Mouse (Mus musculus) spleen, postnatal 36 days (tissue): Measurements from ENCODE around the gene Homer2.

Experiments
- DNase-seq, 2 experiments: peaks; one replicate each; pipeline ENCODE4 v3.0.0; 2022; ENCODE audit warnings: low spot score in 2 of 2, mixed read lengths in 1 of 2

Homer2 gene

GRCm38 (mm10) chr7:81592686-81593085, 114.6 kb downstream of the Homer2 start:
- no peak for DNase-seq

- DNase-seq = no peak
Measured at GRCm38 (mm10) chr7:81587238-81587637, 120.1 kb downstream of the Homer2 start.

- no peak for DNase-seq
Measured at GRCm38 (mm10) chr7:81585326-81585725, 122.0 kb downstream of the Homer2 start.

GRCm38 (mm10) chr7:81583512-81583911, 123.8 kb downstream of the Homer2 start:
- no peak for DNase-seq

GRCm38 (mm10) chr7:81579312-81579711, 128.0 kb downstream of the Homer2 start:
- DNase-seq = no peak

- DNase-seq = no peak
Measured at GRCm38 (mm10) chr7:81578413-81578812, 128.9 kb downstream of the Homer2 start.

GRCm38 (mm10) chr7:81577872-81578271, 129.5 kb downstream of the Homer2 start:
- DNase-seq = no peak

GRCm38 (mm10) chr7:81575606-81576005, 131.7 kb downstream of the Homer2 start:
- DNase-seq = no peak

- no peak for DNase-seq
Measured at GRCm38 (mm10) chr7:81573821-81574220, 133.5 kb downstream of the Homer2 start.

GRCm38 (mm10) chr7:81573397-81573796, 133.9 kb downstream of the Homer2 start:
- peak; percentile 24 to 47 for DNase-seq

GRCm38 (mm10) chr7:81572610-81573268, 134.6 kb downstream of the Homer2 start:
- no peak for DNase-seq

GRCm38 (mm10) chr7:81571941-81572441, 135.3 kb downstream of the Homer2 start:
- DNase-seq = peak in 1 of 2 experiments; percentile 14

- DNase-seq = peak; percentile 94 to 95
Measured at GRCm38 (mm10) chr7:81571108-81571940, 136.0 kb downstream of the Homer2 start, which contains the start of gene Whamm. Gene Whamm (plus strand): TSS chr7:81571266.

- no peak for DNase-seq
Measured at GRCm38 (mm10) chr7:81570752-81571107, 136.6 kb downstream of the Homer2 start.

- no peak for DNase-seq
Measured at GRCm38 (mm10) chr7:81570271-81570670, 137.1 kb downstream of the Homer2 start.

- DNase-seq = no peak
Measured at GRCm38 (mm10) chr7:81569851-81570250, 137.5 kb downstream of the Homer2 start.

- no peak for DNase-seq
Measured at GRCm38 (mm10) chr7:81567396-81567795, 139.9 kb downstream of the Homer2 start.

- no peak for DNase-seq
Measured at GRCm38 (mm10) chr7:81566892-81567291, 140.4 kb downstream of the Homer2 start, which contains the start of gene Fsd2. Gene Fsd2 (minus strand): TSS chr7:81566944.

GRCm38 (mm10) chr7:81566332-81566731, 141.0 kb downstream of the Homer2 start:
- no peak for DNase-seq

- DNase-seq = no peak
Measured at GRCm38 (mm10) chr7:81565381-81566055, 141.8 kb downstream of the Homer2 start.

- DNase-seq = no peak
Measured at GRCm38 (mm10) chr7:81564766-81565165, 142.6 kb downstream of the Homer2 start.

- DNase-seq = no peak
Measured at GRCm38 (mm10) chr7:81563506-81564015, 143.8 kb downstream of the Homer2 start.
